Mouse (Mus musculus) adrenal gland, adult (tissue): ENCODE data around the gene Mrps21.
"Not testable (repeated sequence)": the region's sequence is repeated elsewhere in the genome, so short reads cannot be mapped to it uniquely, and the experiment has no call there.

ENCODE experiments used
- DNase-seq, 2 experiments: peaks; one replicate each; pipeline ENCODE4 v3.0.0; 2022 to 2023; ENCODE audit warnings: low spot score in 1 of 2; ENCODE audit not compliant: inconsistent age in 2 of 2

Mrps21 gene

GRCm38 (mm10) chr3:95892066-95893052 lies 21.0 kb upstream of the Mrps21 start:
- DNase-seq, result no peak

- DNase-seq, result peak in 1 of 2 experiments; percentile 68
These were observed 20.1 kb upstream of the Mrps21 start, which contains the start of gene BC028528 for GRCm38 (mm10) chr3:95891211-95892065. BC028528 (minus strand) TSS chr3:95892005.

- no peak for DNase-seq
These were observed 18.3 kb upstream of the Mrps21 start for GRCm38 (mm10) chr3:95889664-95890063.

GRCm38 (mm10) chr3:95887596-95887995 lies 16.3 kb upstream of the Mrps21 start:
- no peak for DNase-seq

- no peak for DNase-seq
These were observed 13.1 kb upstream of the Mrps21 start for GRCm38 (mm10) chr3:95884400-95884799.

- DNase-seq, result peak; percentile 82 to 91
These were observed 11.6 kb upstream of the Mrps21 start for GRCm38 (mm10) chr3:95882816-95883425.

GRCm38 (mm10) chr3:95881979-95882815 lies 10.9 kb upstream of the Mrps21 start, which contains the start of gene Ciart:
Ciart (minus strand) TSS chr3:95882251.
- DNase-seq, result peak; percentile 98

GRCm38 (mm10) chr3:95879063-95879462 lies 7.7 kb upstream of the Mrps21 start:
- DNase-seq, result no peak

- peak in 1 of 2 experiments; percentile 44 for DNase-seq
These were observed 729 bp upstream of the Mrps21 start for GRCm38 (mm10) chr3:95872048-95872447.

GRCm38 (mm10) chr3:95870976-95871375 lies 343 bp downstream of the Mrps21 start:
- no peak for DNase-seq

- DNase-seq, result no peak
These were observed 3.9 kb downstream of the Mrps21 start for GRCm38 (mm10) chr3:95867408-95867807.

- DNase-seq, result no peak
These were observed 5.2 kb downstream of the Mrps21 start for GRCm38 (mm10) chr3:95866071-95866470.

GRCm38 (mm10) chr3:95865571-95865970 lies 5.7 kb downstream of the Mrps21 start:
- no peak for DNase-seq

- peak in 1 of 2 experiments; percentile 56 for DNase-seq
These were observed 6.3 kb downstream of the Mrps21 start for GRCm38 (mm10) chr3:95865050-95865449.

GRCm38 (mm10) chr3:95863578-95863977 lies 7.7 kb downstream of the Mrps21 start:
- no peak for DNase-seq

GRCm38 (mm10) chr3:95861796-95862195 lies 9.5 kb downstream of the Mrps21 start:
- DNase-seq, result peak; percentile 61 to 93

- peak in 1 of 2 experiments; percentile 45 for DNase-seq
These were observed 10.1 kb downstream of the Mrps21 start for GRCm38 (mm10) chr3:95861216-95861615.

- peak in 1 of 2 experiments; percentile 44 for DNase-seq
These were observed 11.0 kb downstream of the Mrps21 start for GRCm38 (mm10) chr3:95860323-95860722.

GRCm38 (mm10) chr3:95858278-95858677 lies 13.0 kb downstream of the Mrps21 start:
- not testable (repeated sequence) for DNase-seq

- DNase-seq, result not testable (repeated sequence)
These were observed 14.3 kb downstream of the Mrps21 start for GRCm38 (mm10) chr3:95857050-95857449.
